Mouse (Mus musculus) cerebellum, postnatal 14 days (tissue): Measurements from ENCODE around the gene Arhgap30.

Source experiments
- DNase-seq, 2 experiments: peaks; one replicate each; pipeline ENCODE4 v3.0.0; 2021; ENCODE audit warnings: mixed read lengths in 2 of 2

Arhgap30 gene

DNA sequence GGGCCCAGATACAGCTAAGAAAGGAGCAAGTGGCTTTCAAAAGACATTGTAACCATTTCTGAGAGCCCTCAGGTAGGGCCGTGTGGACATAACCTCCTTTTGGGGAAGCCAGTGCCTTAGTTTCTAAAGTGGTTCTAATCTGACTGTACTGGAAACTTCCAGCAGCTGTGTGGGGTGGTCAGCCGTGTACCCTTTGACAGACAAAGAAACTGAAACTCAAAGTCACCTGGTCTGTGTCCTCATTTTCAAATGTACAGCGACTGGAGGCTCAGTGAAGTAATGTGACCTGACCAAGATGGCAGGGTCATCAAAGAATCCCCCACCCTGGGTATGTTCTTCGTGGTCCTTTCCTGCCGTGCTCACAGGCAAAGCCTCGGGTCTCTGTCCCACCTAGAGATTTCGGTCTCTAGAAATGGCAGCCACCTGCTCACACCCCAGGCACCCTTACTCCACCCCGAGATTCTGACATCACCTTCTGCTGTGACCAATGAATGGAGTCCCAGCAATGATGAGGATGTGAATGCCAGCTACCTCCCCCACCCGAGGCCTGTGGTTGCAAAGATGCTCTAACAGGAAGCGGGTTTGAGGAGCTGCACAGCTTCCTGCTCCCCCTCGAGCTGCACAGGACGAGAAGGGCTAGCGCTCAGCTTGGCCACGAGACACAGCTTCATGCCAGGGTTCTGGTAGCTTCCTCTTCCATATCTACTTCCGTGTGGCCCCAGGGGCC, at the start of gene Arhgap30:
Gene Arhgap30 (plus strand): TSS at position 579 of the 727 bp plus-strand sequence.
- no peak for DNase-seq

DNA sequence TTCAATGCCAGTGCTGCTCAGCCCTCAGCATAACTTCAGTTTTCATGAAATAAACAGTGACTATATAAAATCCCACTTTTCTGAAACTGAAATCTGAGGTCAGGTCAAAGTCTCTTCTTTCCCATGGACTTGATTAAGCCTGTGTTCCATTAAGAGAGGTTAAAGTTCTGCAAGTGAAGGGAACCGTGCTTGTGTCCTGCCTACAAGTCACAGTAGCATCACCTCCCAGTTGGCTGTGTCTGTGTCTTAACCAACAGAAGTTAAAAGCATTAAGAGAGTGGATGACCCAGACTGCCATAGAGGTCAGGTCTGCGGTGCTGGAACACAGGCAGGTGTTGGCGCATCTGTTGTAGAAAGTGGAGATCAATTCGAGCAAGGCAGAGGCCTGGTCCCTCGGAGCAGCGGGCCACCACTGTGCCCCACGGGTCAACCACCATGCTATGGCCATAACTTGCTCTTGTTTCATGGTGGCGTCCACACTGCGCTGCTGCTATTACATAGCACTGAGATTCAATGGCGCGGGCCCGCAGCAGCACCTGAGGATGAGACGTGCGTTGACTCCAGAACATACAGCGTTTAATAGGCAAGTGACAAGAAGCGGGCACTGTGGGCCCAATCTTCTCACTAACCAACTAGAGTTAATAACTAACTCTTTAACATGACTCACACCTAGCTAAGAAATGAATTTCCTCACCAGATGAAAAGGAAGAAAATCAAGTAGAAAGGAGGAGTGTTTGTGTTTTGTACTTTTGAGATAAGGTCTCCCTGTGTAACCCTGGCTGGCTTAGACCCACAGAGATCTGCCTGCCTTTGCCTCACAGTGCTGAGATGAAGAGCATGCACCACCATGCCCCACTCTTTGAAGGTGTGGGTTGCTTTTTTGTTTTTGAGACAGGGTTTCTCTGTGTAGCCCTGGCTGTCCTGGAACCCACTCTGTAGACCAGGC, 46.2 kb upstream of the Arhgap30 start:
- no peak for DNase-seq

DNA sequence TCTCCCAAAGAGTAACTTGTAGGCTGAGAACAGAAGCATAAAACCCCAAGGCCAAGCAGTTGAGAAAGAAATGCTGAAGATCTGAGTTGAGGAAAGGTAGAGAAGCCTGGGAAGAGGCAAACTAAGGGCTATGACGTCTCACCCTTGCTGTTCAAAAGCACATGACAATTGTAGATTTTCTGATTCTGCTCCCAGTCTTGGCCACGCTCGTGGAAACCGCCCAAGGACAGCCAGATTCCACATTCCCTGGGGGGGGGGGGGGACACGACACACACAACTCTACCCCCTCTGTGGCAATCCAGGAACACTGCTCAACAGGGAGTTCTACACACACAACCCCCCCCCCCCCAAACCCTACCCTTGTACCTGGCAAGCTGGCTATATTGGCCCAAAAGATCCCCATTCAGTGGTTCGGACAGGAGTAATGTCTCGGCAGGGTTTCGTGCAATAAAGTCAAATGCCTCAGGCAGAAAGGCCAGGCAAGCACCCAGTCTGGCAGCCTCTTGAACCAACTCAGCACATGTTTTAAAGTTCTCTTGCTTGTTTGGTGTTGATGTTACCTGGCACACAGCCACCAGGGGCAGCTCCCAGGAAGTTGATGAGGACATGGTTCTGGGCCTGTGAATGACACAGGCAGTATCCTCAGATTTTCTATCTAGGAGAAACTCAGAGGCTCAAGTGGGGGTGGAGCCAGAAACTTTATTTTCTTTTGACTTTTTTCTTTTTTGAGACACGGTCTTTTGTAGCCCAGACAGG, 44.7 kb upstream of the Arhgap30 start:
- DNase-seq = peak in 1 of 2 experiments; percentile 39

DNA sequence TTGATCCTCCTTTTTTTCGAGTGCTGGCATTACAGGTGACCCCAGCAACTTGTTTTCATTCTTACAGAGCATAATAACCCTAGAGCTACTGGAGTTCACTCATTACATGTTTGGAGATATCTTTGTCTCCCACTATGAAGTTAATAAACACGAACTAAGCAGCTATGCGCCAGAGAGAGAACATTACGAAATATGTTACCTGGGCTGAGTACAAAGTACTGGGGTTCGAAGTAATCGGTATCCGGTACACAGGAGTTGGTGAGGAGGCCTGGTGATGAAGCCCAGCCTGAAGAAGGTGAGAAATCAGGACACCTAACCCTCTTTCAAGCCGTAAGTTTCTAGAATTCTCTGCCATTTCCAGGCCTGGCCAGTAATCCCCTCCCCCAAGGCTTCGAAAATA, 44.0 kb upstream of the Arhgap30 start:
- DNase-seq = no peak

DNA sequence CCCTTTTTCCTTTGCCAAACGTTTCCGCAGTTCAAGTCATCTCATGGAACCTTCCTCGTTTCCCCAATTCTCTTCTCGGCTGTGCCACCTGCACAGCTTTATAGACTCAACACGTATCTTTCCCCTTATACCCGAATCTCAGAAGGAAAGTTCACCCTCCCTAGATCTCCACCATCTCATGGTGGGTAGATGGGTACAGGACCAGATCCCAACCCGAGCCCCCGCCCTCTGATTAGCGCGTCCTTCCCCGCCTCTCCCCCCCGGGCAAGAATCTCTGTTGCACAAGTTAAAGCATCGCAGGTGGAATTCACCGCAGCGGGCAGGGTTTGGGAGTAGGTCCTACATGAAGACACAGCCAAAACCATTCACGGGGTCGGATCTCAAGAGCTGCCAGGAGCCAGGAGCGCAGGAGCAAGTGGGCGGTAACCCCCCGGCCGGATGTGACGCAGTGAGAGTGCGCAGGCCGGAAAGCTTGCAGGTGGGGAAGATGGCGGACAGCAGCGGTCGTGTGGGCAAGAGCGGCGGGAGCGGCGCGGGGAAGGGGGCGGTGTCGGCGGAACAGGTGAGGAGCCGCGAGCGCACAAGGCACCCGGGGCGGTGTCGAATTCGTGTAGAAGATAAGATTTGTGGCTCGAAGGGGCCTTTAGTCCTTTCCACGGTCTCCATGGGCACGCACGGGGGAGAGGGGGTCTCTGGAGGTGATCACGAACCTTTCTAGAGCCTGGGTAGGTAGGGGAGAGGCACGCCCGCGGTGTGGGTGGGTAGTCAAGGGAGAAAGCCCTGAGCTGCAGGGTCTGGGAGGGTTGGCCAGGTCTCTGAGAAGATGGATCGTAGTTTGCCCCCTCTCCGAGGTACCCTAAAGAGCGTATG, 43.3 kb upstream of the Arhgap30 start, which contains the start of the genes Nit1 and Pfdn2:
Gene Nit1 (minus strand): TSS at position 422 of the 870 bp plus-strand sequence.
Gene Pfdn2 (plus strand): TSS at position 446 of the 870 bp plus-strand sequence.
- DNase-seq = peak; percentile 92 to 95

DNA sequence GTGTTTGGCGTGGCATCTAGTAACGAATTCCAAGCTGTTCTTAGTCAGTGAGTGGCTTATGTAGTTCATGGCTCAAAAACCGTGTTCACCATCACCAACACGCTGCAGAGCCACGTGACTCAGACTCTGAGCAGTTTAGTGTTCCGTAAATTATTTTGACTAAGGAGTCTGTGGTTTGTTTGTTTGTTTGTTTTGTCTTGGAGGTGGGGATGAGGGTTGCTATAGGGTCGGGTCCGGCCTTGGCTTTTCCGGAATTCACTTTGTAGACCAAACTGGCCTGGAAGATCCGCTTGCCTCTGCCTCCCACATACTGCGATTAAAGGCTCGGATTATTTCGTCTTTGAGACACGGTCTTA, 42.7 kb upstream of the Arhgap30 start:
- DNase-seq = no peak

DNA sequence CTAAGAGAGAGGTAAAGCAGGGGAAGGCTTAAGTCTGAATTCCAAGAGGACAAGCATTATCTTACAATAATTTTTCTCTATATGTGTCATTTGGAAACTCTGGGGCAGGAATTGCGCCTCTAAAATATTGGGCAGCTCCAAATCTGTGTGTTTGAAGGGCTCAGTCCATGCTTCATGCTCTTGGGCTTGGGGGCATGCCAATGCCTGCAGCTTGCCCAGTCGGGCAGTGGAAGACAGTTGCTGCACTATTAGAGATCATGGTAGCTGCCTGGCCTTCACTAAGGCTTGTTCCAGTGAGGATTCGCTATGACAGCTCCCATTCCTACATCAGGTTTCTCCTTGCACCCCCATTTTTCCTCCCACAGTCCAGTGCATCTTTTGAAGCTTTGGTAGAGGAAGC, 40.1 kb upstream of the Arhgap30 start:
- peak; percentile 46 to 55 for DNase-seq

DNA sequence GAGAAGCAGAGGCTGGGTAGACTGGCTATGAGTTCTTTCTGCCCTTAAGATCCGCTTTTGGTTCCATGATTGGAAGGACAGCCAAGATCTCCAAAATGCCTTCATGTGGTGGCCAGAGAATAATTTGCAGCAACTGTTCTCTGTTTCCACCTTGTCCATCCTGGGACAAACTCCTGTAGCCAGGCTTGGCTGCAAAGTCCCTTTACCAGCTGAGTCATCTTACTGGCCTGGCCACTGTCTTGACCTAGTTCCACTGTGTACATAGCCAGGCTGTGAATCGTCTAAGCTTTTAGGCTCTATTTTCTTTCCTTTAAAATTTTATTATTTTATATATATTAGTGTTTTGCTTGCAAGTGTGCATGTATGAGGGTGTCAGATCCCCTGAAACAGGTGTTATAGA, 39.5 kb upstream of the Arhgap30 start:
- no peak for DNase-seq

DNA sequence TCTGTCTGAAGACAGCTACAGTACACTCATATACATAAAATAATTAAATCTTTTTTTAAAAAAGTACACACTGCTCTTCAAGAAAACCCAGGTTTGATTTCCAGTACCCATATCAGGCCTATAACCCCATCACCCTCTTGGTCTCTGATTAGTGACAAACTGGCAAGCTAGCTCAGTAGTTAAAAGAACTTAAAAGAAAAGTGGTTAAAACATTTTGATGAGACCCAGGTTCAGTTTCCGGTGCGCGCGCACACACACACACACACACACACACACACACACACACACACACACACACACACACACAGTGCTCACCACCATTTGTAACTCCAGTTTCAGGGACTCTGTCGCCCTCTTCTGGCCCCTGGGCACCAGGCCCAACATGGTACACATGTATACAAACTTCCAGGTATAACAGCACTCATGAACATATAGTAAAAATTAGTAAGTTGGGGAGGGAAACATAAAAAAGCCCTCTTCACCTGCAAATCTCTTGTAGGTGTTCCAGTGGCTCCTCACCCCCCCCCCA, 32.9 kb upstream of the Arhgap30 start:
- DNase-seq = peak in 1 of 2 experiments; percentile 59

DNA sequence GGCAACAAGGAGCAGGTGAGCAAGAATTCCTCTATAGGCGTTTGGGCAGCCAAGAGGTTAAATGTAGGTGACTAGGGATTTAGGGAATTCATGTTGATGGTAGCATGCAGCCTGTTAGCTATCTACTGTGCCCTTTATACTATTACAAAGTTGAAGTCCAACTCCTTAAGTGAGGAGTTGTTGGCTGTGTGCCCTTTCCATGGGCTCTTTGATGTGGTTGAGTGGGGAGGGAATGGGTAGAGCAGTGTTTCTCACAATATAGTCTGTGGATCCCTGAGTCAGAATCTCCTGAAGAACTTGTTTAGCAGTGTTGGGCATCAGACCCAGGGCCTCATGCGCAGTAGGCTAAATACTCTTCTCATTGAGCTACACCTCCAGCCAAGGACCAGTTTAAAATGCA, 31.9 kb upstream of the Arhgap30 start:
- DNase-seq = no peak

DNA sequence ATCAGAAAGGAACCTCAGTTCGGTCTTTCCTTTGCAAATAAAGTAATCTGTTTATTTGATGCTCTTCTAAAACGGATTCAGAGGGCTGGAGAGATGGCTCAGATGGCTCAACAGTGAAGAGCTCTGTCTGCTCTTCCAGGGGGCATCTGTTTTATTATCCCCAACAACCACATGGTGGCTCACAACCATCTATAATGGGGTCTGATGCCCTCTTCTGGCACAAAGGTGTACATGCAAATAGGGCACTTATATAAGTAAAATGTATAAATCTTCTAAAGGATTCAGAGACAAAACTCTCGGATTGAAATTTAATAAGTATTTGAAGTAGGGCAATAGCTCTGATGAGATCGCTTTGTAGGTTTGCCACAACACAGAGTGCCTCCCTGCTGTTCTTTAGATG, 30.3 kb upstream of the Arhgap30 start:
- peak; percentile 44 to 47 for DNase-seq

DNA sequence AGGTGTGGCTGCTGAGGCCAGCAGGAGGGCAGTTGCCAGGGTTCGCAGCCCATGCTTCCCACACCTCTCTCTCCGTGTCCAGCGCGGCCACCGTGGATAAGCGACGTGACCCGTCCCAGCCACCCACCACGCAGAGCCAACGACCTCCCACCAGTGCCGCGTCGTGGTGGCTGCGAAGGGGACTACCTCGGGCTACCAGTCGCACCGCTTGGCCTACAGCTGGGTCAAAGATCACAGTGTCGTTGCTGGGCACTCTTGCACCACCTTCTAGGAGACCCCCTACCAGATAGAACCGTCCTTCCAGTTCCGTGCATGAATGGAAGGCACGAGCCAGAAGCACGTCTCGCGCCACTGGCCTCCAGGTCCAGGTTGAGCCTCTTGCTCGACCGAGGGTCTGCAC, 28.5 kb upstream of the Arhgap30 start:
- peak; percentile 49 to 65 for DNase-seq

DNA sequence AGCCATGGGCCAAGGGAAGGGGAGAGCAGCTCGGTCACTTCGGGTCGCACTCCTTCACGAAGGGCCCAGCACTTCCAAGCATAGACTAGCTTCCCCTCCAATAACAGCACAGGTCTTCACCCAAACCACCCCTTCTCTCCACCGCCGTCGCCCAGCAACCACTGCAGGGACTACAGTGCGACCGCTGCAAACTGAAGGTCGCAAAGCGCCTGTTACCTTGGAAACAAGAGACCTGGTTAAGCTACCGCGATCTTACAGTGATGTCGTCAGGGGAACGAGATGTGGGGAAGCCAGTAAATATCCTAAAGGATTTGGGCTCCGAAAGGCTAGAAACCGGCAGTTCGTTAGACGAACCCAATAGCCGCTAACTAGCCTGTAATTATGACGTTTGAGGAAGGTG, 28.1 kb upstream of the Arhgap30 start, which contains the start of gene Klhdc9:
Gene Klhdc9 (minus strand): TSS at position 143 of the 400 bp plus-strand sequence.
- peak; percentile 92 to 93 for DNase-seq

DNA sequence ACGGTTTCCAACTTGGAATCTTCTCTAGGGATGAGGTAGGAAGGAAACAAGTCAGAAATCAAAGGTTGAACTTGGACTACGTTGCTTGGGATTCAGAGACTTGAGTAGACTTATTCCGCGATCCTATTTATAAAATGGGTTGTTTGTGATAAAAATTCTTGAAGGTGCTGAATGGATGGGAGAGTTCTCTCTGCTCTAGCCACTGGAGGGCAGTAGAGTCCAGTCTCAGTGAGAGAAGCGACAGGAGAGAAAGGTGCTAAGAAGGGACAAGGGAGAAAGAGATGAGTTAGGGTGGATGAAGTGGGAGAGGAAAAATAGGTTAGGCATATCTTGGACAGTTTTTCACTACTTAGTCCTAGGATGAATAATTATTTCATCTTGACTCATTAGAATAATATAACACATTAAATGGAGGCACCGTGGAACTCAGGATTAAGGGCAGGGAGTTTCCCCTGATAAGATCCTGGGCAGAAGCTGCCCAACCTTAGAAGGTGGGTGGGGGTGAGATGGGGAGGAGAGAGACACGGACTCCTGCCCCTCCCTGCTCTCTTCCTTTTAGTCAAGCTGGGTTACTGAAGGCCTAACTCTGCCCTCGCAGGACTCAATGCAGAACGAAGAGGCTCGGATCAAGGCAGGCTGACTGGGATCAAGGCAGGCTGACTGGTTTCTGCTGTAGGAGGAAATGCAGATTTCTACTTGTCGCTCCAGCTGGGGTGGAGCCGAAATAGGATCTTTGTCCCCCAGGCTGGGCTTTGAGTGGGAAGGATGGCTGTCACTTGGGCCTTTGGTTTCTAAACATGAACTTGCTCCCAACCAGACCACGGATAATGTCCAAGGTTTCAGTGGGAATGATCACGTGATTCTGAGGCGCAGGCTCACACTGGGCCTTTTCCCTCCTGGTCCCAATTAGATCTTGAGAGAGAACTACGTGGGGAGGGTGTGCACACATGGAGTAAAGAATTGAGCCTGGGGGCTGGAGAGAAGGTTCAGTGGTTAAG, 27.3 kb upstream of the Arhgap30 start:
- peak; percentile 86 to 88 for DNase-seq

DNA sequence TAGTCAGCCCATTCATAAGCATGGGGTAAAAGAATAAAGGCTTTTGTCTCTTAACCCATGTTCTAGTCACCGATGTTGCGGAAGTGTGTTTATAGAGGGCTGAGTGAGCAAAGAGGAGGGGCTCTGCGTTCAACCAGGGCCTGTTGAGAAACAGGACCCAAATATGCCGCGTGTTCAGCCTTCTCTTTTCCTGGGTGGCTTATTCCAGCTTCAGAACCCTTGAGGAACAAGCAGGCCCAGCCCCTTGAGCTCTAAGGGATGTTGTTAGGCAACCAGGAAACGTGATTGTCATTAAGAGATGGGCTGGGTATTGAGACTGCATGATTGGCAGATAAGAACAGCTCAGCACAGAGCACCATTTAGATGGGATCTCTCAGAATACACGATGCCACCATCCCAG, 22.8 kb upstream of the Arhgap30 start:
- DNase-seq = no peak

DNA sequence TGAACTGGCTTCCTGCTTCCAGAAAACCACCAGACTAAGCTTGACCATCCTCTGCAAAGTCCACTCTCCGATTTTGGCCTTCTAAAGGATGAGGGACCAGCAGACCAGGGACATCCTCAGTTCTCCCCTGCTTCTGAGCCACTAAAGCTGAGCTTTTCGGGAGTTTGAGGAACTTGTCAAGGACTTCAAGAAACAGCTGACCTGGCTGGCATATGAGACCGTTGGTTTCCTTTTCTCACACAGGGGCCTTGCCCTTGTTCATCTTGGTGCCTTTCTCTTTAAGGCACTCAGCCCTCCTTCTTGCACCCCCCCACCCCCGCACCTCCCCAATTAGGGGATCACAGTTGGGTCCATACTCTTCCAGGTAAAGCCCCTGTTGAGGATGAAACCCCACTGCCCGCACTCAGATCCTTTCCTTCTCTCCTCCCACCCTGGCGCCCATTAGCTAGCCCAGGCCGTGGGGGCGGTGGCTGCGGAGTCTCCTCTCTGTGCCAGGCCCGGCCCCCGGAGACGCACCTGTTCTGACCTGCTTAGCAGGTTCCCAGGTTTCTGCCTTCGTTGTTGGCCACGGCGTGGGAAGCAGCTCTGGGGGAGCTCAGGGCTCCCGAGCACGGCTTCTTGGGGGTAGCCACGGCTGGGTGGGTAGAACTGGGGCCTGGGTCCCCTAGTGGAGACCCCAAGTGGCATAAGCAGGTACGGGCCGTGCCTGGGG, 18.8 kb upstream of the Arhgap30 start, which contains the start of gene Nectin4:
Gene Nectin4 (plus strand): TSS at position 255 of the 712 bp plus-strand sequence.
- no peak for DNase-seq

DNA sequence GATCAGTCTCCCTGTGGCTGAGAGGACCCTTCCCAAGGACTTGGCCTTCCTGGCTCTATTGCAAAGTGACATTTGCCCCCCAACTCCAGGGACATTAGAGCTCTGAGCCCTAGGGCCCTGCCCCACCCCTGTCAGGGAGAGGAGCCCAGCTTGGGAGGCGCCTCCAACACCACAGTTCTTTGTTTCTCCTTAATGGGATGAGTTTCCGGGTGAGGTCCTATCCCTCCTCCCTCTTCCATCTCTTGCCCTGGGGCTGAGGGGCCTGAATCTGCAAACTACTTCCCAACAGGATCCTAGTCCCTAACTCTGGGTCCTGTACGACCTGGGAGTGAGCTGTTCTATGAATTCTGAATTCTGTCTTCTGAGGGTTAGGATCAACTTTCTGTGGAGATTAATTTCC, 15.9 kb upstream of the Arhgap30 start:
- DNase-seq = no peak

DNA sequence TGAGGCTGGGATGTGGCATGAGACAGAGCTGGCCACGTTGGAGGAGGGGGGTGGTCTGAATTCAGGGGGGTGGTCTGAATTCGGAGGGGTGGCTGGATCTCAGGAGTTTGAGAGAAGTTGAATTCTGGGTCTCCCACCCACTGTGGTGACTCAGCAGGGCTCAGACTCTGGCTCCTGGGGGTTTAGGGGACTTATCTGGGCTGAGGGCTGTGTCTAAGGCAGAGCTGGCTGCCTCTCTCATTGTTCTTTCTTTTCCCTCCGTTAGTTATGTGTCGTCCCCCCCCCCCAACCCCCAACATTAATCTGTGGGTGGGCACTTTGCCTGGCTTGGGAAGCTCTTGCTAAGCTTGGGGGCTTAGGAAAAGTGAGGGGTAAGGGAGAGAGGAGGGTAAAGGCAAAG, 14.8 kb upstream of the Arhgap30 start:
- DNase-seq = no peak

DNA sequence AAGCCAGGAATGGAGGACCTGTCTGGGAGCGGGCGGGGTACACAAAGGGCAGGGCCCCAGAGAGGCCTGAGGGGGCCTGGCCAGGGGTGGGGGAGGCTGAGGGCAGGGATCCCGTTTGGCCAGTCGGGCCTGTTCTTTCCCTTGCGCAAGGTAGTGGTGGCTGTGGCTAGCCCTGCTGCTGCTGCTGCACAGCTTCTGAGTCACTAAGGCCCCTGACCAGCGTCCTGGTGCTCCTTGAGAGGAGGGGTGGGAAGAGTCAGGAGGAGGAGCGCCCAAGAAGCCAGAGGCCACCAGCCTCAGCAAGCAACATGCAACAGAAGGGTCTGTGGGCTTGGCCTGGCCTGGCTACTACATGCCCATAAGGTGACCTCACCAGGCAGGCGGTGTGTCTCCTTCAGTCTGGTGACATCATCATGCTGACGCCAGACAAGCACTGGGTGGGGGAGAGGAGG, 13.1 kb upstream of the Arhgap30 start:
- DNase-seq = no peak
